Mouse (Mus musculus): ENCODE results near the gene Rorb. TPM values are rescaled to one million over a fixed set of nuclear protein-coding genes. Genes with fewer than 3 reads are reported as not detected.

Gene Rorb
- polyA plus RNA-seq, 1 experiment from 2014 or later: 0.01 TPM

GRCm38 (mm10) chr19:19004023-19004656, 106.9 kb downstream of the Rorb start:
- WGBS (ENCODE audit: insufficient replicate concordance): 56% methylated on average over 9 of the region's 11 CpGs

GRCm38 (mm10) chr19:18998966-18999365, 112.0 kb downstream of the Rorb start:
- Histone ChIP-seq H3K4me3 (replicated peaks) (no peak overlapping the region), H3K4me1 (replicated peaks) (no peaks in the 10 kb centered on the region), H3K36me3 (replicated peaks) (no peaks in the 10 kb centered on the region), H3K9ac (no peak overlapping the region), H3K27ac (replicated peaks) (no peak overlapping the region), H3K27me3 (no peaks in the 10 kb centered on the region), H3K4me2 (no peak overlapping the region), H3K9me3 (replicated peaks) (no peaks in the 10 kb centered on the region)
- no peak for ATAC-seq (ENCODE audit: insufficient read depth)
- 71% methylated on average over 8 of the region's 8 CpGs for WGBS (ENCODE audit: insufficient replicate concordance)

More at GRCm38 (mm10) chr19:19004023-19004656, 106.9 kb downstream of the Rorb start:
- ATAC-seq (ENCODE audit: insufficient read depth): no peak
- Histone ChIP-seq H3K9me3 (replicated peaks) (no peaks in the 10 kb centered on the region), H3K9ac (no peak overlapping the region), H3K27ac (replicated peaks) (no peak overlapping the region), H3K4me3 (replicated peaks) (no peak overlapping the region), H3K36me3 (replicated peaks) (no peaks in the 10 kb centered on the region), H3K4me1 (replicated peaks) (no peaks in the 10 kb centered on the region), H3K27me3 (no peaks in the 10 kb centered on the region), H3K4me2 (no peak overlapping the region)

GRCm38 (mm10) chr19:18997711-18998110, 113.3 kb downstream of the Rorb start:
- H3K27ac ChIP-seq (replicated peaks): no peak overlapping the region
- H3K36me3 ChIP-seq (replicated peaks): no peaks in the 10 kb centered on the region
- no peaks in the 10 kb centered on the region for H3K4me1 ChIP-seq (replicated peaks)
- WGBS (ENCODE audit: insufficient replicate concordance): 25% methylated on average over 1 of the region's 1 CpGs
- H3K9me3 ChIP-seq (replicated peaks): no peaks in the 10 kb centered on the region
- no peak overlapping the region for H3K4me3 ChIP-seq (replicated peaks)
- H3K27me3 ChIP-seq: no peaks in the 10 kb centered on the region
- no peak overlapping the region for H3K4me2 ChIP-seq
- no peak for ATAC-seq (ENCODE audit: insufficient read depth)
- H3K9ac ChIP-seq: no peak overlapping the region

DNA sequence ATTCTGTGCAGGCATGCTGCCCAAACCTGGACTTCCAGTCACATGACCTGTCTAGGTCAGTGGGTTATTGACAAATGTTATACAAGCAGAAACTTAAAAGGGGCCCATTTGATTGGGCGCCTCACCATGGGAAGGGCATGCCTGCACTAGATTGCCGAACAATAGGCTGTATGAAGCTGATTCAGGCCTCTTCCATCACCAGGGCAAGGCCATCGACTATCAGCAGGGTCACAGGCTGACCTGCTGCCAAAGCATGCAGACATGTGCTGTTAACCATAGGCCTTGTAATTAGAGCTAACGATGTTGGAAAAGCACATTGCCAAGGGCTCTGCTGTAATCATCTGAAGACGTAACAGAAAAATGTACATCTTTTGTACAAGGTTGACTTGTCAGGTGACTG, 131.0 kb downstream of the Rorb start:
- H3K4me1 ChIP-seq (replicated peaks): no peaks in the 10 kb centered on the region
- no peak overlapping the region for H3K27ac ChIP-seq (replicated peaks)
- H3K9me3 ChIP-seq (replicated peaks): no peaks in the 10 kb centered on the region
- no peak for ATAC-seq (ENCODE audit: insufficient read depth)
- H3K4me2 ChIP-seq: no peak overlapping the region
- WGBS (ENCODE audit: insufficient replicate concordance): 58% methylated on average over 5 of the region's 5 CpGs
- H3K9ac ChIP-seq: no peak overlapping the region
- H3K4me3 ChIP-seq (replicated peaks): no peak overlapping the region
- H3K36me3 ChIP-seq (replicated peaks): no peaks in the 10 kb centered on the region
- no peaks in the 10 kb centered on the region for H3K27me3 ChIP-seq

GRCm38 (mm10) chr19:18974796-18975660, 136.0 kb downstream of the Rorb start:
- Histone ChIP-seq H3K4me3 (replicated peaks) (no peak overlapping the region), H3K36me3 (replicated peaks) (no peaks in the 10 kb centered on the region), H3K4me2 (no peak overlapping the region), H3K9me3 (replicated peaks) (no peaks in the 10 kb centered on the region), H3K27ac (replicated peaks) (no peak overlapping the region), H3K4me1 (replicated peaks) (no peaks in the 10 kb centered on the region), H3K9ac (no peak overlapping the region), H3K27me3 (no peaks in the 10 kb centered on the region)
- no peak for ATAC-seq (ENCODE audit: insufficient read depth)
- 42% methylated on average over 5 of the region's 5 CpGs for WGBS (ENCODE audit: insufficient replicate concordance)

DNA sequence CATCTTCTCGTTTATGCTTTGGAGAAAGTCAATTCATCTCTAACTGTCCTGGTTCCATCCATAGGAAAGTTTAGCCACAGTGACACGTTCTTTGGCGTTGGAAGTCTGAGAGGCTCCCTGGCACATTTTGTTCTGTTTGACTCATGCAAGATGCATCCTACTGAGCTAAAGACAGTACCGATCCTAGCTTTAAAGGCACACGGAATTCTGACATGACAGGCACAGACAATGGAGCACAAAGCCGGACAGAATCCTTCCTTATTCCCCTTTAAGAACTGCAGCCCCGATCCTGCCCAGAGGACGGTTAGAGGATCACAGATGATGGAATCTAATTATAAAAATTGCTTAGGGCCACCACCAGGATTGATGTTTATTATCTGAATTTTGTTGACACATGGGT, 141.6 kb downstream of the Rorb start:
- Histone ChIP-seq H3K36me3 (replicated peaks) (no peaks in the 10 kb centered on the region), H3K9ac (no peak overlapping the region), H3K4me1 (replicated peaks) (no peaks in the 10 kb centered on the region), H3K4me3 (replicated peaks) (no peak overlapping the region), H3K9me3 (replicated peaks) (no peaks in the 10 kb centered on the region), H3K27me3 (no peaks in the 10 kb centered on the region), H3K27ac (replicated peaks) (no peak overlapping the region), H3K4me2 (no peak overlapping the region)
- 55% methylated on average over 8 of the region's 8 CpGs for WGBS (ENCODE audit: insufficient replicate concordance)
- ATAC-seq (ENCODE audit: insufficient read depth): no peak

DNA sequence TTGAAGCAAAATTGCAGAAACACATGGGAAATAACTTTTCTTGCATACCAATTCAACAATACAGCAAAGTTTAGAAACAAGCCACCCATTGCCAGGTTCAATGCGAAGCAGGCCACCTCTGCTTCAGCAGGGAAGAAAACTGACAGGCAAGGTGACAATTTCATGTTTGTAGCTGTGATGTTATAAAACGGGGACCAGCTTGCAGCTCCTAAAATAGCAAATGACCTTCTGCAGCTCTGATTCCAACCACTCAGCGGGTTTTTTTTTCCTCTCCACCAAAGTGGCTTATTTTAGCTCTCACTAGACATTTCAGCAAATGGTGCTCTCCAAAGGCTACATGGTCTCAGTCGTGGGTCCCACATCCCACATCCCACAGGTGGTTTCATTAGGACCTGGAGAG, 143.7 kb downstream of the Rorb start:
- H3K4me1 ChIP-seq (replicated peaks): no peaks in the 10 kb centered on the region
- H3K27ac ChIP-seq (replicated peaks): no peak overlapping the region
- no peaks in the 10 kb centered on the region for H3K36me3 ChIP-seq (replicated peaks)
- no peak overlapping the region for H3K4me2 ChIP-seq
- H3K9ac ChIP-seq: no peak overlapping the region
- H3K4me3 ChIP-seq (replicated peaks): no peak overlapping the region
- no peaks in the 10 kb centered on the region for H3K9me3 ChIP-seq (replicated peaks)
- H3K27me3 ChIP-seq: no peaks in the 10 kb centered on the region
- 46% methylated on average over 4 of the region's 4 CpGs for WGBS (ENCODE audit: insufficient replicate concordance)
- ATAC-seq (ENCODE audit: insufficient read depth): no peak

GRCm38 (mm10) chr19:18959862-18960261, 151.1 kb downstream of the Rorb start:
- Histone ChIP-seq H3K4me3 (replicated peaks) (no peak overlapping the region), H3K27me3 (no peaks in the 10 kb centered on the region), H3K4me2 (no peak overlapping the region), H3K9me3 (replicated peaks) (no peaks in the 10 kb centered on the region), H3K27ac (replicated peaks) (no peak overlapping the region), H3K9ac (no peak overlapping the region), H3K4me1 (replicated peaks) (no peaks in the 10 kb centered on the region), H3K36me3 (replicated peaks) (no peaks in the 10 kb centered on the region)
- no peak for ATAC-seq (ENCODE audit: insufficient read depth)
- 20% methylated on average over 3 of the region's 3 CpGs for WGBS (ENCODE audit: insufficient replicate concordance)

DNA sequence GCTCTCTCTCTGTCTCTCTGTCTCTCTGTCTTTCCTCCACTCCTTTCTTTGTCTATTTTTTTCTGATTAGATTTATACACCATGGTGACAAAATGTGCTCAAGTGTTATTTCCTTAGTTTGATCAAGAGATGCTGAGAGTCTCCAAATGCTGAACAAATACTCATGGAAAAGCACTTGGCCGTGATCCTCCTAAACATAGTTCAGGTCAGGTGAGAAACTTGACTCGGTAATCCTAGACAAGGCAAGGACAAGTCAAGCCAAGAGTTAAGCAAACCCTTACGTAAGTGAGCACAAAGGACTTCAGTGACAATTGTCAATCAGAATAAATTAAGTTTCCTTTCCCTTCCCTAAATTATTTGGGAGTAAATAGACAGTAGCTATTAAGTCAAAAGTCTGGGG, 158.2 kb downstream of the Rorb start:
- Histone ChIP-seq H3K4me2 (no peak overlapping the region), H3K36me3 (replicated peaks) (no peaks in the 10 kb centered on the region), H3K4me1 (replicated peaks) (no peaks in the 10 kb centered on the region), H3K9me3 (replicated peaks) (no peaks in the 10 kb centered on the region), H3K27me3 (no peaks in the 10 kb centered on the region), H3K27ac (replicated peaks) (no peak overlapping the region), H3K4me3 (replicated peaks) (no peak overlapping the region), H3K9ac (no peak overlapping the region)
- 62% methylated on average over 3 of the region's 3 CpGs for WGBS (ENCODE audit: insufficient replicate concordance)
- no peak for ATAC-seq (ENCODE audit: insufficient read depth)

DNA sequence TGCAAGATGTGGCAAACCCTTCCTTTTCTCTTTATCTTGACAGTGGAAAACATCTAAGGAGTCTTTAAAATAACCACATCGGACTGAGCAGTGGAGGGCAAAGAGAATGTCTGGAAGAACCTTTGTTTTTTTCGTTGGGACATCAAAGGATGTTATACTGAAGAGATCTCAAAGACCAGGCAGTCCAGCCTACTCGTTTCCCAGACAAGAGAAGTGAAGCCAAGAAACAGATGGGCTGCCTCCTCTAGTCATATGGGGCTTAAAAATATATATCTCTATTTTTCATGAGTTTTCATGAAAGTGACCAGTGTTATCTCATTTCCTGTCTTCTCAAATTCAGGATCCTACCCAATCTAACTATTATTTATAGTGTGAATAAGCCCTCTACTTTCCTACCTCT, 163.8 kb downstream of the Rorb start:
- Histone ChIP-seq H3K36me3 (replicated peaks) (no peaks in the 10 kb centered on the region), H3K4me2 (no peak overlapping the region), H3K4me1 (replicated peaks) (no peaks in the 10 kb centered on the region), H3K27ac (replicated peaks) (no peak overlapping the region), H3K9ac (no peak overlapping the region), H3K9me3 (replicated peaks) (no peaks in the 10 kb centered on the region), H3K27me3 (no peaks in the 10 kb centered on the region), H3K4me3 (replicated peaks) (no peak overlapping the region)
- ATAC-seq (ENCODE audit: insufficient read depth): no peak
- WGBS (ENCODE audit: insufficient replicate concordance): 36% methylated on average over 3 of the region's 3 CpGs

DNA sequence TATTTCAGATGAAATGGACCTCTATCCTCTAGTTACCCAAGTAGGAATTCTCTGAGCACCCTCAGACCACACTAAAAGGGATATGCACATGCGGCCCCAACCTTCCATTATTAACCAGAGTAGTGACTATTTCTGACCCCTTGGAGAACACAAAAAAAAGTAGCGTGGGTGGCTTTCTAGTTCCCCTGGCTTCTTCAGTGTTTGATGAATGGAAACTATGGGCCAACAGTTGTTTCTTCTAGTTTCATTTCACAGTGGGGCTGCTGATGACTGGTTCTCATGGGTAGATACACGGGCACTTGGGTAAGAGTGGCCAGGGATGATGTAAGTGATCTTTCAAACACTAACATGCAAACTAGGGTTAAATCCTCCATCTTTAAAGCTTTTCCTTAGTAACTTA, 165.7 kb downstream of the Rorb start:
- Histone ChIP-seq H3K4me2 (no peak overlapping the region), H3K9ac (no peak overlapping the region), H3K27ac (replicated peaks) (no peak overlapping the region), H3K9me3 (replicated peaks) (no peaks in the 10 kb centered on the region), H3K4me1 (replicated peaks) (no peaks in the 10 kb centered on the region), H3K4me3 (replicated peaks) (no peak overlapping the region), H3K27me3 (no peaks in the 10 kb centered on the region), H3K36me3 (replicated peaks) (no peaks in the 10 kb centered on the region)
- WGBS (ENCODE audit: insufficient replicate concordance): 55% methylated on average over 3 of the region's 3 CpGs
- no peak for ATAC-seq (ENCODE audit: insufficient read depth)
